Mouse (Mus musculus) spleen, adult 2 months (tissue): Measurements from ENCODE around the gene Fam193b.

ENCODE experiments used
- CTCF ChIP-seq: fragments of 200-500 bp; IDR thresholded peaks from 2 replicates; pipeline ENCODE4 v1.5.1; 2011; ENCODE audit warnings: mild to moderate bottlenecking, inconsistent platforms; ENCODE audit not compliant: insufficient read depth, insufficient read length, insufficient replicate concordance; ENCODE audit errors: extremely low read depth
- POLR2A ChIP-seq: fragments of 200-500 bp; IDR thresholded peaks from 2 replicates; pipeline ENCODE4 v1.6.1; 2011; ENCODE audit warnings: low read depth, low read length, inconsistent platforms

- no peak for TF ChIP-seq CTCF
- TF ChIP-seq POLR2A: no peak
Observed at GRCm38 (mm10) chr13:55549061-55549460, 21.9 kb downstream of the Fam193b start.
